Mouse (Mus musculus): Measurements from ENCODE around the gene Grid1. TPM values are rescaled to one million over a fixed set of nuclear protein-coding genes. Genes with fewer than 3 reads are reported as not detected.

Grid1 gene
- polyA plus RNA-seq, 2 experiments: 0.04 TPM; not detected in 1

DNA sequence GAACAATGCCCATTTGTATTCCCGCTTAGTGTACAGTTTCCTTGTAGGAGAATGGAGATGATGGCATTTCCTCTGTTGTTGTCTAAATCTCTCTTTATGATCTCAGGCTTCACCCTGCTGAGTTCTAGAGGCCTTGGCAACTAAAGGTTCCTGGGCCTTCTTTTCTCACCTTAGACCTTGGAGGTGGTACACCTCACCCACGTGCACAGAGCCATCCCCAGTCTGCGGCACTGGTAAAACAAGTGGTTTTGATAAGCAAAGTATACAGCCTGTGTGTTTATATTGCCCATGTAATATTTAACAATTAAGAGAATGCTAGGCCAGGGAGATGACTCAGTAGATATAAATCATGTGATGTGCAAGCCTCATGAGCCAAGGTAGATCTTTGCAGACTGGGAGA is 718.9 kb downstream of the Grid1 start:
- TF ChIP-seq CTCF (IDR thresholded peaks at IDR 0.05; ENCODE audit: low read depth): no peak
- no peak overlapping the region for H3K4me3 ChIP-seq (ENCODE audit: insufficient read depth in 1 of 2, low read depth in 2 of 2, low read length in 2 of 2)
- H3K9me3 ChIP-seq (ENCODE audit: control insufficient read depth, low read length): no peaks in the 10 kb centered on the region
- no peak overlapping the region for H3K9ac ChIP-seq (replicated peaks)
- no peaks in the 10 kb centered on the region for H3K36me3 ChIP-seq (replicated peaks; ENCODE audit: control insufficient read depth, insufficient read depth, low read depth)
- H3K4me1 ChIP-seq (replicated peaks; ENCODE audit: control insufficient read depth in 2 of 2, insufficient read depth in 2 of 2, low read length in 1 of 2): no peaks in the 10 kb centered on the region
- no peak for DNase-seq (ENCODE audit: low read depth in 3 of 3, low spot score in 3 of 3)
- H3K27me3 ChIP-seq (ENCODE audit: control insufficient read depth, insufficient read depth, low read length): no peaks in the 10 kb centered on the region
- WGBS (ENCODE audit: insufficient replicate concordance): 61% methylated on average over 3 of the region's 3 CpGs
- ATAC-seq (ENCODE audit: insufficient read depth): no peak
- H3K27ac ChIP-seq: no peak overlapping the region
- H3K4me2 ChIP-seq (ENCODE audit: low read depth): no peak overlapping the region

DNA sequence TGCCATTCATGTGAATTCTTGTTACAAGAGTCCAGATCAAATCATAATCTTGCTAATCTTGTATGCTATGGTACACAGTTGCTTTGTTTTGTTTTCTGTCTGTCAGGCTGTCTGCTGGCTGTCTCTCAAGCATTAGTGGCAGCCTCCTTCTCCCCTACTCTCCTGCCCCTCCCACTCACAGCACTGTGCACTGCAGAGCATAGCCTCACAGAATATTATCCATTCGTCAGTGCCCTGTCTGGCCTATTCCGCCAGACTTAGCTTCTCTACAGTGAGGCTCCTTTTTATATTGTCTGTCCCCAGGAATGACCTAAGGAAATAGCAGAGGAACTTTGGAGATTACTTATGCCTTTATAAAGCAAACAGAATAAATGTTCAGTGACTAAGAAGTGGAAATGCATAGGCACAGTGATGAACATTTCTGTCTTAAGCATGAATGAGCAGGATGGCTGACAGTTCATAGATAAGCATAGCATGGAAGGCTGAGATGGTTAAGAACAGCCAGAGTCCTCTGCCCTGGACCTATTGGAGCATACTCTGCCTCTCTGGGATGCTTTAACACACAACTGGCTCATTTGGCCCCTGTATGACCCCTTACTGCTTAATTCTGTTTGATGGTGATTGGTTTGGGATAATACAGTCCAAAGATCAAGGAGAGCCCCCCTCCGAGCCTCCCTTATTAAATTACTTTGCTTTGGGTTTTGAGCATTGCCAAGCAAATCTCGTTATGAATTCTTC is 721.5 kb downstream of the Grid1 start:
- ATAC-seq (ENCODE audit: insufficient read depth) (no peak), DNase-seq (ENCODE audit: low read depth in 3 of 3, low spot score in 3 of 3) (no peak)
- Histone ChIP-seq H3K27me3 (ENCODE audit: control insufficient read depth, insufficient read depth, low read length) (no peaks in the 10 kb centered on the region), H3K4me1 (replicated peaks; ENCODE audit: control insufficient read depth in 2 of 2, insufficient read depth in 2 of 2, low read length in 1 of 2) (no peaks in the 10 kb centered on the region), H3K9me3 (ENCODE audit: control insufficient read depth, low read length) (no peaks in the 10 kb centered on the region), H3K27ac (no peak overlapping the region), H3K4me2 (ENCODE audit: low read depth) (no peak overlapping the region), H3K9ac (replicated peaks) (no peak overlapping the region), H3K4me3 (ENCODE audit: insufficient read depth in 1 of 2, low read depth in 2 of 2, low read length in 2 of 2) (no peak overlapping the region), H3K36me3 (replicated peaks; ENCODE audit: control insufficient read depth, insufficient read depth, low read depth) (no peaks in the 10 kb centered on the region)
- TF ChIP-seq EP300 (IDR thresholded peaks at IDR 0.05; ENCODE audit: low read depth) (no peak), CTCF (IDR thresholded peaks at IDR 0.05; ENCODE audit: low read depth) (no peak)
- 52% methylated on average over 4 of the region's 4 CpGs for WGBS (ENCODE audit: insufficient replicate concordance)

GRCm38 (mm10) chr14:35541992-35542380 is 722.1 kb downstream of the Grid1 start:
- no peak for TF ChIP-seq EP300 (IDR thresholded peaks at IDR 0.05; ENCODE audit: low read depth)
- no peak for TF ChIP-seq CTCF (IDR thresholded peaks at IDR 0.05; ENCODE audit: low read depth)
- H3K9me3 ChIP-seq (ENCODE audit: control insufficient read depth, low read length): no peaks in the 10 kb centered on the region
- no peak overlapping the region for H3K4me2 ChIP-seq (ENCODE audit: low read depth)
- H3K36me3 ChIP-seq (replicated peaks; ENCODE audit: control insufficient read depth, insufficient read depth, low read depth): no peaks in the 10 kb centered on the region
- no peaks in the 10 kb centered on the region for H3K27me3 ChIP-seq (ENCODE audit: control insufficient read depth, insufficient read depth, low read length)
- DNase-seq (ENCODE audit: low read depth in 3 of 3, low spot score in 3 of 3) (no peak), ATAC-seq (ENCODE audit: insufficient read depth) (no peak)
- 46% methylated on average over 1 of the region's 1 CpGs for WGBS (ENCODE audit: insufficient replicate concordance)
- H3K4me3 ChIP-seq (ENCODE audit: insufficient read depth in 1 of 2, low read depth in 2 of 2, low read length in 2 of 2): no peak overlapping the region
- no peak overlapping the region for H3K27ac ChIP-seq
- H3K4me1 ChIP-seq (replicated peaks; ENCODE audit: control insufficient read depth in 2 of 2, insufficient read depth in 2 of 2, low read length in 1 of 2): no peaks in the 10 kb centered on the region
- no peak overlapping the region for H3K9ac ChIP-seq (replicated peaks)

DNA sequence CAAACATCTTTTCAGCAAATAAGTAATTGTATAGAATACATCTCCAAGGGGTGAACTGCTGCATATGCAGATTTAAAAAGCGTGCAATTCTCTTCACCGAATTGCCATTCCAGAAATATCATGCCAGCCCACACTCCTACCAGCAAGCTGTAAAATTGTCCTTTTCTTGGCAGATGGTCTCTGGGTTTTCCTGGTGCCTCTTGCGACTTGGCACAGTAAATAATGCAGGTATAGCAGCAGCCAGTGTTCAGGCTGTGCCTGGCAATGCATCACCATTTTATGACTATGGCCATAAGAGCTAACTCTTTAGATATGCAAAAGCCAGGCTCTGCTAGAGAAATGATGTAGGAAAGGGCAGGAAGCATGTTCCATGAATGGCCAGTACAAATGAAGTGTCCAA is 734.4 kb downstream of the Grid1 start:
- no peaks in the 10 kb centered on the region for H3K4me1 ChIP-seq (replicated peaks; ENCODE audit: control insufficient read depth in 2 of 2, insufficient read depth in 2 of 2, low read length in 1 of 2)

GRCm38 (mm10) chr14:35561244-35561893 is 741.5 kb downstream of the Grid1 start:
- Histone ChIP-seq H3K36me3 (replicated peaks; ENCODE audit: control insufficient read depth, insufficient read depth, low read depth) (no peaks in the 10 kb centered on the region), H3K9ac (replicated peaks) (no peak overlapping the region), H3K4me1 (replicated peaks; ENCODE audit: control insufficient read depth in 2 of 2, insufficient read depth in 2 of 2, low read length in 1 of 2) (no peaks in the 10 kb centered on the region), H3K4me3 (ENCODE audit: insufficient read depth in 1 of 2, low read depth in 2 of 2, low read length in 2 of 2) (no peak overlapping the region), H3K27me3 (ENCODE audit: control insufficient read depth, insufficient read depth, low read length) (no peaks in the 10 kb centered on the region), H3K9me3 (ENCODE audit: control insufficient read depth, low read length) (no peaks in the 10 kb centered on the region), H3K4me2 (ENCODE audit: low read depth) (no peak overlapping the region), H3K27ac (no peak overlapping the region)
- TF ChIP-seq CTCF (IDR thresholded peaks at IDR 0.05; ENCODE audit: low read depth) (no peak), EP300 (IDR thresholded peaks at IDR 0.05; ENCODE audit: low read depth) (no peak)
- ATAC-seq (ENCODE audit: insufficient read depth) (no peak), DNase-seq (ENCODE audit: low read depth in 3 of 3, low spot score in 3 of 3) (no peak)
- 63% methylated on average over 3 of the region's 3 CpGs for WGBS (ENCODE audit: insufficient replicate concordance)

More for the DNA sequence above, 734.4 kb downstream of the Grid1 start:
- Histone ChIP-seq H3K9ac (replicated peaks) (no peak overlapping the region), H3K4me2 (ENCODE audit: low read depth) (no peak overlapping the region), H3K27me3 (ENCODE audit: control insufficient read depth, insufficient read depth, low read length) (no peaks in the 10 kb centered on the region), H3K27ac (no peak overlapping the region), H3K4me3 (ENCODE audit: insufficient read depth in 1 of 2, low read depth in 2 of 2, low read length in 2 of 2) (no peak overlapping the region), H3K9me3 (ENCODE audit: control insufficient read depth, low read length) (no peaks in the 10 kb centered on the region), H3K36me3 (replicated peaks; ENCODE audit: control insufficient read depth, insufficient read depth, low read depth) (no peaks in the 10 kb centered on the region)
- 52% methylated on average over 3 of the region's 3 CpGs for WGBS (ENCODE audit: insufficient replicate concordance)
- TF ChIP-seq EP300 (IDR thresholded peaks at IDR 0.05; ENCODE audit: low read depth): no peak
- no peak for TF ChIP-seq CTCF (IDR thresholded peaks at IDR 0.05; ENCODE audit: low read depth)
- ATAC-seq (ENCODE audit: insufficient read depth) (no peak), DNase-seq (ENCODE audit: low read depth in 3 of 3, low spot score in 3 of 3) (no peak)
